Mouse (Mus musculus) adrenal gland, adult 18-20 months (tissue): Measurements from ENCODE around the gene Cmpk1. TPM values are rescaled to one million over a fixed set of nuclear protein-coding genes. Genes with fewer than 3 reads are reported as not detected.

Experiments
- total RNA-seq, 2 experiments: library from RNA; stranded (reverse); gene quantifications; 1 replicate in 1 of 2; 2 replicates in 1 of 2; pipeline ENCODE4 v1.2.3; 2021

The Cmpk1 gene
- total RNA-seq, 2 experiments from 2014 or later, result 110 to 127 TPM

Other genes with a start within 250 kb of the Cmpk1 start
- gene Gm12830, start 165.5 kb downstream of the Cmpk1 start, total RNA-seq, result not detected
- gene Foxd2, start 78.4 kb downstream of the Cmpk1 start, total RNA-seq, result 1 to 10 TPM; 2.3 to 3.0 TPM
- not detected for gene Foxe3, start 61.2 kb downstream of the Cmpk1 start, total RNA-seq
- under 1 TPM; 0.30 to 0.38 TPM for gene Stil, start 12.9 kb upstream of the Cmpk1 start, total RNA-seq
- gene Tal1, start 69.2 kb upstream of the Cmpk1 start, total RNA-seq, result 1 to 10 TPM; 2.5 TPM
- gene Pdzk1ip1, start 101.5 kb upstream of the Cmpk1 start, total RNA-seq, result 1 to 10 TPM in 1 of 2 experiments, under 1 TPM in 1; 0.99 to 1.0 TPM
- not detected for gene Cyp4x1, start 147.0 kb upstream of the Cmpk1 start, total RNA-seq